Mouse (Mus musculus): ENCODE results near the gene Il9.

Il9 gene

DNA sequence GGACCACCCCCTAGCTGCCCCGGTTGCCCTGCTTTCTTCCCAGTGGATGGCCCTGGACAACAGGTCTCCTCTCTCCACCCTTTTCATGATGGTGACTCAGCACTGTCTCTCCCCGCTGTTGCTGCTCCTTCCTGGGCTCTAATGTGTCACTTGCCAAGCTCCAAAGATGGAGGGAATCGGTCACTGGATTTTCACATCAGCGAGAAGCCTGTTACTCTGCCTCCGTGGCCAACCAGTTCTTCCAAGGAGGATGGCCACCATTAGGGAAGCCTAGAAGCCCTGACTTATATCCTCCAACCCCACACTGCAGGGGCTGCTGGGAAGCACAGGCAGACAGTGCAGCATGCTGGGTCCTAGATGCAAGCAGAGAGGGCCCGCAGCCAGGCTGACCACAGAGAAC, 10.8 kb downstream of the Il9 start:
- DNase-seq (ENCODE audit: low spot score): no peak

DNA sequence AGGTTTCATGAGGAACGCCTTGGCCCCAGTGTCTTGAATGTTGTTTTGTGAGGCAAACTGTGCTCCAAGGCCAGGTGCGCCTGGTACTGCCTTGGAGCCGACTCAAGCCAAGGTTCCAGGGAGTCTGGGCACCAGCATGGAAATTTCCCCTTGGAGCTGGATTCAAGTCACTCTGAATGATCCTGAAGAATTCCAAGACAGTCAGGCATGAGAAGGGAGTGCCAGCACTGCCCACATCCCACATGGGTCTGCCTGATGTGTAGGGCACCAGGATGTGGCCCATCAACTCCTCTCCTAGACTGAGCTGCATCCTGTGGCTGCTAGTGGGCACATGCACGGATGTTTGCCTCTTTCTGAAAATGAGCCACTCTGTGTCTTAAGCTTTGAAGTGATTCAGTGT, 13.5 kb downstream of the Il9 start:
- DNase-seq (ENCODE audit: low spot score): no peak

DNA sequence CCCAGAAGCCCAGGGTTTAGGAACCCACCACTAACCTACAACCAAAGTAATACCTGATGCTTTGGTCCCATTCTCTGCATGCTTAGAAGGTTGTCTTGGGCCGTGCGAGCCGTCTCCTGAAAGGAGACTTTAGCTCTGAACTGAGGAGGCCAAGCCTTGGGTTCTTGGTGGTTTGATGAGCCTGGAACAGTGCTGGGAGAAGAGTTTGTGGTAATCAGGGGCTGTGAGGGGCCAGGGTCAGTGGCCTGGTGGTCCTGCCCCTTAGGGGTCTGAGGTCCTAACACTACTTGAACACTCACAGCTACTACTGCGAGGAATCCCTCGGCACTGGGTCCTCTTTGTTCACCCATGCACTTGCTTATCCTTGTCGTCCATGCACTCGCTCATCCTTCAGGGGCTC, 14.3 kb downstream of the Il9 start:
- no peak for DNase-seq (ENCODE audit: low spot score)

DNA sequence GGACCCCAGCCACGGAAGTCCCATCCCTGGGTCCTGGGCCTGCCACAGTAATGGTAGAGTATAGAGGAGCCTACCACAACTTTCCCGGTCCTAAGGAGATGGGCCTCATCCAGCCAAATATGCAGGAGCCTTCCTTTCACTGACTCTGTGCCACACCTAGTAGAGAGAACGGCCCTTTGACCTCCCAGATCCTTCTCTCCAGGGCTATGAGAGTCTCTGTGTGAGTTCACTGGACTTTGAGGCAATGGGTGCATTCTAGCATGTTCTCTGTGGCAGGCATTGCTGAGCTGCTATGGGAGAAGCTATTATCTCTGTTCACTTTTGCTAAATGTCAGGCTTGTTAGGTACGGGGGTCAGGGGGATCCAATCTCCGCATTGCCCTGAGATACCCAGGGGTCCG, 18.3 kb downstream of the Il9 start:
- DNase-seq (ENCODE audit: low spot score): no peak

DNA sequence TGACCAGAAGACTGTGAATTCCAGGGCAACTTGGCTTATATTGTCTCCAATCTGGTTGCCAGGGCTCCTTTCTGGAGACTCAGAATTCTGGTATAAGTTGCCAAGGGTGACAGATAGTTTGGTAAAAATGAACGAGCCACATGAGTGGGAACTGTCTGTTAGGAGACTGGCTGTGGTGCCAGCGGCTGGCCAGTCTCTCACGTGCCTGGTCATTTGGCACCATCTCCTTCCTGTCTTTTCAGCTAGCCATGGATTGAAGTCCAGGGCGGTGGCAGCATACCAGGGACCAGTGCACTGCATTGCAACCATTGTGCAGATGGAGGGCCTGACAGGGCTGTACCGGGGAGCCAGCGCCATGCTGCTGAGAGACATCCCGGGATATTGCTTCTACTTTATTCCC, 18.8 kb downstream of the Il9 start:
- no peak for DNase-seq (ENCODE audit: low spot score)

DNA sequence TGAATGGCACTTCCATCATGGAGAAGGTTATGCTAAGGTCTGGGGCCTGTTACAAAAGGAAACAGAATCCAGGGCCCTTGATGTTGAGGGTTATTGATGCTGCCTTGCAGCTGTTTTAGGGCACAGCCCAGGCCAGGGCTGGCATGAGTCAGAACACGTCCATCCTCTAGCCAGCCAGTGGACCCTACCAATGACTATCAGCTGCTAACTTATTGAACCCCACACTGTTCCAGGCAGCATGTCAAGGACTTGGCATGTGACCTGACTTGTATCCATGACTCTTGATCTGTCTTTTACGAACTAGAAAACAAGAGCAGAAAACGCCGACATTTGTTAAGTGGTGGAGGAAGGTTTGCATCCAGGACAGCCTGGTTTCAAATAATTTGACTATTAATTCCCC, 19.3 kb downstream of the Il9 start:
- no peak for DNase-seq (ENCODE audit: low spot score)

DNA sequence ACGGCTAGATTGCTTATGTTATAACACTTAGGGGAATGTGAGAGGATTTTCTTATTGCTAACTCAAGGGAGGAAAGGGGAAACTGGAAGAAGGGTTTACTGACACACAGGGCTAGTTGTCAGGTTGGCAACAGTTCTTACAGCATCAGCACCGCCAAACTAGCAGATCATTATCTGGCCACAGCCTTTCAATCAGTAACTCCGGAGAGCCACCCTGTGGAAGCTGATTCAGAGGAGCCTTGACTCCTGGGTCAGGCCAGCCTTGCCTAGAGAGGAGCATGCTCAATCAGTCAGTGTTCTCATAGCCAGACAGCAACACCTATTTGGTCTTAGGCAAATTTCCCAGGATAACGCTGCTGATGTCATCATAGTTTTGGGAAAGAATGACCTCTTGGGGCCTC, 20.6 kb downstream of the Il9 start:
- no peak for DNase-seq (ENCODE audit: low spot score)

DNA sequence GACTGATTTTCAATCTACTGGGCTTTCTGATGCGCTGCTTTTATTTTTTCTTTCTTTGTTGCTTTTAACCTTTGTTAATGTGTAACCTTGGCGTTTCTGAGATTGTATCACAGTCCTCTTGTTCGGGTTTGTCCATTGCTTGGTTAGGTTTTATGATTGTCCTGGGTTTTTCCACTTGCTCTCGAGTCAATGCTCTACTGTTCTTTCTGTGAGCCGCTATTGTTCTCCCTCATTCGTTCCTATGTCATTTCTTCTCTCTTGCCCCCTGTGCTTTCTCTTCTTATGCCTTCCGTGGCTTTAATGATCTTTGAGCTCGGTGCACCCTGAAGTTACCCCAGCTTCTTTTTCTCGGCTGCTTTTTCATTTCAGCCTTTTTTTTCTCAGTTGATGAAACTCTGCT, 24.0 kb downstream of the Il9 start:
- no peak for DNase-seq (ENCODE audit: low spot score)

DNA sequence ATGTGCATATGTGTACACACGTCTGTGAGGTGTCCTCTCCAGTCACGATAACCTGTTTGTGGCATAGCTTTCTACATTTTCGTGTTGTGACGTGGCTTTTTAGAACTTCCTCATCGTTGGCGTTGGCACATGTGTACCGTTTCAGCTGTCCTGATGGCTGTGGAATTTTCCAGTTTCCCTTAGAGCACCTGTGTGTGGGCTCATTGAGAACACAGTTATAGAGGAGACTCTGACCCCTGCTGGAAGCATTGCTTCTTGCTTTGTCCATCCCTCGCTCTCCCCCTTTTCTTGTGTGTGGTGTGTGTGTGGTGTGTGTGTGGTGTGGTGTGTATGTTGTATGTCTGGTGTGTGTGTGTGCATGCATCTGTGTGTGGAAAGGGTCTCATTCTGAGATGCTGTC, 32.0 kb downstream of the Il9 start:
- no peak for DNase-seq (ENCODE audit: low spot score)

DNA sequence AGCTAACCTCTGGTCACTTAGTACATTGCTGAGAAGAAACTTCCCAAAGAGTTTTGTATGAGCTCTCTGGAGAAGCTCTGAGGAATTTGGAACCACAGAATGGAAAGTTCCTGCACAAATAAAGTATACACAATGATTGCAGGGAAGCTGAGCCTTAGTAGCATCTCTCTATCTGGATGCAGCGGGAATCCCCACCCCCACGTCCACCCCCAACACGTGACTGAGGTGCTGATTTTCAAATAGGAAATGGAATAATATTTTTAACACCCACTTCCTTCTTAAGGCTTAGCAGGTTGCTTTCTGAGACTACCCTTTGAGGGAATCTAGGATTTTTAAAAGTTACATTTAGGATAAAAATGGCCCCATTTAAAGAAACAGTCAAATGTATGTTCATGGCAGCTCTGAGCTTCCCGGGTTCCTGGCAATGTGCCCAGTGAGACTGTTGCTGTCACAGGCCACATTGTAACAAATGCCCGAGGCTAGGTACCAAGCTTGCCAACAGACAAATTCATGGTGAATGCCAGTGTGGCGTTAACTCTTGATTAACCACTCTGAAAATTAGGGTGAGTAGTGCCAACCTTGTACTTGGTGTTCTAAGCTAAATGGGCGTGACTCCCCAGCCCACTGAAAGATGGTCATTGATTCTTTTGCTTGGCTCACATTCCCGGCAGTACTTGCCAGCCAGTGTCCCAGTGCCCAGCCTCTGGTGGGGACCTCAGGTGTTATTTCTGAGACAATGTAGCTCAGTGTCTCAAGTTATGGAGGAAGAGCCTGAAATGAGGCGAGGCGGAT, 32.6 kb downstream of the Il9 start:
- DNase-seq (ENCODE audit: low spot score): no peak

DNA sequence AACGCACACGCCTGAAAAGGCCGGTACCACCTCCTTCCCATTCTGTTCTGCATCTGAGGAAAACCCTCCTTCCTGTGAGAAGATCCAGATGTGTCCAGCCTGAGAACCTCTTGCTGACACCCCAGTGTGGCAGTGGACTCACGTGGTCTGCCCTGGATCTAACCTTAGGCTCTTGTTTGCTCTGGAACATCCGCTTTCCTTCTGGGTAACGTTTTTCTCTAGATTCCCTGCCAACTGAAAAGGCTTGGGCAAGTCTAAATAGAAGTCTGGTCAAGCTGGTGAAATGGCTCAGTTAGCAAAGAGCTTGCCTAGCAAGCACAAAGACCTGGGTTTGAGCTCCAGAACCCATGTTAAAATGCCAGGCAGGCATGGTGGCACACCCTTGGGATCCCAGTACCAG, 37.0 kb downstream of the Il9 start:
- no peak for DNase-seq (ENCODE audit: low spot score)

DNA sequence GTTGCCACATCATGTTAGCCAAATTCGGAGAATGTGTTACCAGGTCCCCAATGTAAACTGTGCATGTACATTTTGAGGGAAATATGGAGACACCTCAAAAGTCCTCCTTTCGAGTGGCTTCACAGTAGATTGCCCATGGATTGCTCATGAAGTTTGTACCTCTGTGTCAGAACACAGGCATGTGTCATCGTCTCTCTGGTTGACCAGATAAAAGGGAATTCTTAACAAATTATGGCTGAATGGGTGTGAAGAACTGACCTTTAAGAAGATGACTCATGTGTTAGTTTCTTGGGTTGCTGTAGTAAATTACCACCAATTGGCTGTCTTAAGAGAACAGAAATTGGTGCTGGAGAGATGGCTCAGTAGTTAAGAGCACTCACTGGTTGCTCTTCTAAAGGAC, 37.9 kb downstream of the Il9 start:
- no peak for DNase-seq (ENCODE audit: low spot score)

DNA sequence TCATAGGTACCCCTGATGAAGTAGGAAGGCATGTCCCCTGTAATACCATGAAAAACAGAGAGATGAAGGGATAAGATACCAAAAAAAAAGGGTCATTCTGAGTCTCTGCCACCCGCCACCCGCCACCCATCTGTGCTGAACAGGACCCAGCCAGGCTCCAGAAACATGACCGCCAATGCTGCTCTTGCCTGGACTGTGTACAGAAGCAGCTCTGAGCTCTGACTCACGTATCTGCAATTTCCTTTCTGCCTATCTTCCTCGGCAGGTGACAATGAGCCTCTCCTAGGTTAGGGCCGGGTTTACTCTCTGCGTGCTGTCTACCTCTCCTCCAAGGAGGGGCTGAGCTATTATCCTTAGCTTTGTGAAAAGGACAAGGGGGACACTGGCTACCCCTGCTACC, 38.6 kb downstream of the Il9 start:
- DNase-seq (ENCODE audit: low spot score): no peak

DNA sequence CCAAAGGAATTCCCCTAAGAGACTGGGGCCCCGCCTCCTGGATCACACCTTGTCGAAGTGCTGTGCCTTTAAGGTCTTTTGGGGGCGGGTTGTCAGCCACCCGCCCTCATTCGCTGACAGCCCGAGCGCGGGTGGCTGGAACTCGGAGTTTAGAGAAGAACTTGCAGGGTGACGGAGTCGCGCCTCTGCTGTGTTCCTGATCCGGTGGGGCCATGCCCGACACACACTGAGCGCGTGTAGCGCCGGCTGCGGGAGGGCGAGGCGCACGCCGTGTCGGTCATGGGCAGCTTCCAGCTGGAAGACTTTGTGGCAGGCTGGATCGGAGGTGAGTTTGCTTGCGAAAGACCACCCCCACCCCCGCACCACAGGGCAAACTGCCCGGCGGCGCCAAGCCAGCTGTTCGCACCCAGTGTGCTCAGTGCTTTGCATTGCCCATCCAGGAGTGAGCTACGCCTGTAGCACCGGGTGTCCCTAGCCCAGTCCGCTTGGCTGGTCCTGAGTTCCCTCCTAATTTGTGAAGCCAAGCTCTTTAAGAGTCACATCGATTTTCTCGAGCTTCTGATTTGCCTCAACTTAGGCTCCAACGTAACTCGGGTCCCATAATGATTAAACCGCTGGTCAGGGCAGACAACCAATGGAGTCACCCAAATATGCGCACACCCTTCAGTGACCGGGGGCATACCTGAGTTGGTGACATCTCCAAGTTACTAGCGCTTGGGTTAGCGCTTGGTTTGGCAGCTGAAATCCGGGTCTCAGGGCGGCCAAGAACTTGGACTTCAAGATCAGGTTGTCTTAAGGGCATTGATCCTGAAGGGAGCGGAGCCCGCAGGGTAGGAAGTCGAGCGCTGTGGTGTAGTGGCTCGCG, 43.6 kb downstream of the Il9 start, which contains the start of gene Slc25a48:
Slc25a48 (plus strand) TSS at position 145 of the 865 bp plus-strand sequence.
- no peak for DNase-seq (ENCODE audit: low spot score)

DNA sequence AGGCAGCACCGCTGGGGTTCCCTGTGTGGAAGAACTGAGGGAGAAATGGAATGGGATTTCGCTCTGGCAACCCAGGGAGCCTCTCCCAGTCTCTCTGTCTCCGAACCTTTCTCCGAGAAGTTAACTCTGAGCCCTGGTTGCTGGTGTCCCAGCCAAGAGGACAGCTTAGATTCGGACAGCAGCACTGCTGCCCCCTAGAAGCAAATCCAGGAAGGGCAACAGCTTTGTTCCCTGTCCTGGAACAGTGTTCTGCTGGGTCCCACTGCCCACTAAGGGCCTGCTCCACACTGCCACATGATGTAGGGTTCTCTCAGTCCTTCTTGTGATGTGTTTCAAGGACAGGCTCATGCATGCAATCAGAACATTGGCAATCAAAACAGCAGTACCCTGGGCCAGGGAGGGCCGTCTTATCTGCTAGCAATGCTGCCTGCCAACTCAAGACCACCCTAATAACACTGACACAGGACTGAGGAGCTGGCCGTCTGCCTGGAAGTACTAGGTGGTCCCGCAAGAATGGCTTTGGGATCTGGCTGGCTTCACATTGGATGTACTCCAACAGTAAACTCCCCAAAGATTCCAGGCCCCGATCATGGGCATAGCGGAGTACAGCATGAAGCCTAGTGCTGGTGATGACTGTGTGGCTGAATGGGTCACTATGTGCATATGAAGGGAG, 46.3 kb downstream of the Il9 start:
- no peak for DNase-seq (ENCODE audit: low spot score)

DNA sequence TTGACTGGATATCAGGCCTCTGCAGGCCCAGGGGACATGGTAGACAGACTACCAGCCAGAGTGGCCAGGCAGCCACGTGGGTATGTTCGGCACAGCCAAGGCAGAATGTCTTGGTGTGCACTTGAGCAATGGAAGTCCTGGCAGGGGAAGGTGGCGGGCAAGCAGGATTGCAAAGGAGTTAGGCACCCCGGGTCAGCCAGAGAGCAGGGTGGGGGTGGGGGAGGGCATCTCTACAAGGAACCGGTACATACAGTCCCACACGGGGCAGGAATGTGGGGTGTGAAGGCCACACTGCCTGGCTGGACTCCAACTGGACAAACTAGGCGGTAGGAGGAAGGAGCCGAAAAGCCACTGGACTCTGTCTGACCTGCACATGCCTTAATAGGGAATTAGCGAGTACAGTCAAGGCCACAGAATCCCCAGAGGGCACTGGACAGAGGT, 47.7 kb downstream of the Il9 start:
- no peak for DNase-seq (ENCODE audit: low spot score)

DNA sequence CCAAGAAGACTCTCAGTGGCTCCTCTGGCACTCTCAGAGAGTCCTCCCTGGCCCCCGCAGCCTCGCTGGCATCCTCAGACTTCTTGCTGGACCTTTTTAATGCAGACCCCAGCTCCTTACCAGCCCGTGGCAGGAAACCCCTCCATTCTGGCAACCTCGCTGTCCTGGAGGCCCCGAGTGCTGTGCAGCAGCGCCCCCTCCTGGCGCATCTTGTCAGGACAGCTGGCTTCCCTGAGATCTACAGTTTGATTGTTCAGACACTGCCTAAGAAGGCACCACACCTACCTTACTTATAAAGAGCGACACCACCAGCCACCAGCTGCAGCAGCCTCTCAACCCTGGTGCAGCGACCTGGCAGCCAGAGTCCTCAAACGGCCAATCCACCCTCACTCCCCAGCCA, 48.6 kb downstream of the Il9 start:
- DNase-seq (ENCODE audit: low spot score): no peak

DNA sequence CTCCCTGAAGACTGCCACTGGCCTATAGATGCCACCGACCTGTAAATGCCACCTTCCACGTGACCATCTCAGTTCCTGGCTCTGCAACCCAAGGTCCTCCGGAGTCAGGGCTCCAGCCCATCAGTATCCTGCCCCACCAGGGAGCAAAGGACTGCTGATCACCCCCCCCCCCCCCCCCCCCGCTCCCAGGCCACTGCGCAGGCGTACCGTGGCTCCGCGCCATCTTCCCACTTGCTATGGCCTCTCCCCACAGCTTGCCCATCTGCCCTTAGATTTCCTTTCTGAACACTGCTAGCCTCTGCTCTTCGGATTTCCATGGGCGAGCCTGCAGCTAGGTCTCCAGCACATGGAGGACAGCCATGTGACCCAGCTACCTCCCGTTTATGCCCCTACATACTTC, 49.5 kb downstream of the Il9 start:
- DNase-seq (ENCODE audit: low spot score): no peak

Measured in urinary bladder, postnatal 10 days (tissue).